Mouse (Mus musculus): ENCODE measurements at regions not wholly inside any gene's neighbourhood (a gene's known extent, or its start where the extent isn't known, plus 50 kb on each side); places are given as distances from the start of the nearest gene placed in this dataset.

DNA sequence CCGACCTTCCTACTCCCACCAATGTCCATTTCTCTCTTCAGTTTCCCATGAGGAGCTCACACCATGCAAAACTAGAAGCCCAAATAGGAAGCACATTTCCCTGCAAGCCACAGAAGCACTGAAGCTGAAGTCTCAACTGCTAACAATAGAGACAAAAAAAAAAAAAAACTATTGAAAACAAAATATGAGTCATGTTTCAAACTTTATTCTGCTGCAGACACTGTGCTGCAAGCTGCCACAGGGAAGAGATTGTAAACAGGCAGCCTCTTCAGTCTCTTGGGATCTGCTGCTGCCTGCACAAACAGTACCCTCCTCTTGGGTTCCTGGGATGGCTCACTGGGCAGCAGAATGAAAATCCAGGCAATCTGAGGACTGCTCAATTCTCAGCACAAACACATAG, 148.9 kb downstream of the Qdpr start:
- H3K27ac ChIP-seq (ENCODE audit: insufficient read depth, low read depth, low read length): 0 out of 2 replicates have a peak overlapping the region, but pooled peaks have one; percentile 1
- no peak overlapping the region for H3K4me3 ChIP-seq (ENCODE audit: insufficient read depth, low read depth, low read length)
- 46% methylated on average over 1 of the region's 1 CpGs for WGBS
- no peaks in the 10 kb centered on the region for H3K4me1 ChIP-seq (ENCODE audit: control insufficient read depth, insufficient read depth, low read length)
- TF ChIP-seq CTCF (IDR thresholded peaks at IDR 0.05; ENCODE audit: insufficient read depth, low read depth, low read length) (no peak), POLR2A (IDR thresholded peaks at IDR 0.05; ENCODE audit: insufficient read depth, low read depth, low read length) (no peak)

DNA sequence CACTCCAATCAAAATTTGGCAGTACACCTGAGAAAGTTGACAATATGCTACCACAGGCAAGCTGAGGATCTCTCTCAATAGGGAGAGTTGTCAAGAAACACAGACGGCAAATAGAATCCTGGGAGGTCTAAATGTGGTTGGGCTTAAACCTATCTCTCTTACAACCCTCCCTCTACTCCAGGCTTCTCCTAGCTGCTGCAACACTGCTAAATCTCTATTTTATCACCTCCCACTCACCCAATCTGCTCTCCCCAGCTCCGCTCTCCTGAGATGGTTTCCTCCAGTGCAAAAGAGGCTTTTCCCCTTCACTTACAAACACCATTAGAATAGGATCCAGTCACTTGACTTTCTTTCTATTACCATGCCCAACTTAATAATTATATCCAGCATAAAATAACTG, 151.2 kb downstream of the Qdpr start:
- 45% methylated on average over 2 of the region's 2 CpGs for WGBS
- H3K4me3 ChIP-seq (ENCODE audit: insufficient read depth, low read depth, low read length): no peak overlapping the region
- no peaks in the 10 kb centered on the region for H3K4me1 ChIP-seq (ENCODE audit: control insufficient read depth, insufficient read depth, low read length)
- TF ChIP-seq CTCF (IDR thresholded peaks at IDR 0.05; ENCODE audit: insufficient read depth, low read depth, low read length) (no peak), POLR2A (IDR thresholded peaks at IDR 0.05; ENCODE audit: insufficient read depth, low read depth, low read length) (no peak)
- no peak overlapping the region for H3K27ac ChIP-seq (ENCODE audit: insufficient read depth, low read depth, low read length)

DNA sequence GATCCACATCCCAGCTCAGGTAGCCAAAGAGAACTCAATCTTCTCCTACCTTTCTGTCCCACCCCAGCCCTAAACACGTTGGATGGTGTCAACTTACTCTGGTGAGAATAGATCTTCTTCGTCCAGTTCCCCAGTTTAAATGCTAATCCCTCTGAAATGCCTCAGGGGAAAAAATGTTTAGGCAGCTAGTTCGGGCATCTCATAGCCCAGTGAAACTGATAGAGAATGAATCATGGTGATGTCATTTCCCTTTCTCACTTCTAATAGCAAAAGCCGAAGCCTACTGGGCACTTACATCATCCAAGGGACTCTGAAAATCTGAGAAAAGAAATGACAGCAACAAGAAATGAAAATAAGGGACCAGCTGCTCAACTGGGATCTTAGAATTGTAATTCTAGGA, 154.9 kb downstream of the Qdpr start:
- H3K4me1 ChIP-seq (ENCODE audit: control insufficient read depth, insufficient read depth, low read length): no peaks in the 10 kb centered on the region
- no peak overlapping the region for H3K4me3 ChIP-seq (ENCODE audit: insufficient read depth, low read depth, low read length)
- no peak overlapping the region for H3K27ac ChIP-seq (ENCODE audit: insufficient read depth, low read depth, low read length)
- no peak for TF ChIP-seq POLR2A (IDR thresholded peaks at IDR 0.05; ENCODE audit: insufficient read depth, low read depth, low read length)
- no peak for TF ChIP-seq CTCF (IDR thresholded peaks at IDR 0.05; ENCODE audit: insufficient read depth, low read depth, low read length)
- WGBS: 67% methylated on average over 4 of the region's 4 CpGs

DNA sequence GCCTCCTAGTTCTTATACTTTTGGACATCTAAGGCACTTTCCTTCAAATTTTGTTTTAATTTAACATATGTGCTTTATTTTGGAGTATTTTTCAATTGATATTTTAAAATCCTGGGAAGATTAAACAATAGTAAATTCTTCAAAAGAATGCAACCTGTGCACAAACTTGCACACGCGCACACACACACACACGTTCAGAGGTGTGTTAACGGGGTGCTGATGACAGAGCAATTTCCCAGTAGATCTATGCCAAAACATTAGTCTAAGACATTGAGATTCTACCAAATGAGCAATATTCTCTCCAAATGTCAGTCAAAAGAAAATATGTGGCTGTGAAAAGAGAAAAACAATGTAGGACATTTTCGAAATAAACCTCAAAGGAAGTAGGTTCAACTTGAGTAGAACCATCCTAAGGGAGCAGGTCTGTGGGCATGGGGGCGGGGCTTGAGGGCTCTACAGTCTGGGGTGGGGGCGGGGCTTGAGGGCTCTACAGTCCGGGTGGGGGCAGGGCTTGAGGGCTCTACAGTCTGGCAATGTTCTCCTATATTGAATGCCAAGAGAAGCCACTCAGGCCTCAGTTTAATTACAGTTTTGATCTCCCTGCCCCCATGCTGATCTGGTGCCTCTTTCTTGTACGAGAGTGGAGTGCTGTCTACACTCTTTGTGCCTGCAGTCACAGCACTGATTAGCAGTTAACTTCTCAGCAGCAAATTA, 157.0 kb downstream of the Qdpr start:
- 65% methylated on average over 9 of the region's 9 CpGs for WGBS
- Histone ChIP-seq H3K4me1 (ENCODE audit: control insufficient read depth, insufficient read depth, low read length) (no peaks in the 10 kb centered on the region), H3K27ac (ENCODE audit: insufficient read depth, low read depth, low read length) (no peak overlapping the region), H3K4me3 (ENCODE audit: insufficient read depth, low read depth, low read length) (no peak overlapping the region)
- TF ChIP-seq POLR2A (IDR thresholded peaks at IDR 0.05; ENCODE audit: insufficient read depth, low read depth, low read length) (no peak), CTCF (IDR thresholded peaks at IDR 0.05; ENCODE audit: insufficient read depth, low read depth, low read length) (no peak)

DNA sequence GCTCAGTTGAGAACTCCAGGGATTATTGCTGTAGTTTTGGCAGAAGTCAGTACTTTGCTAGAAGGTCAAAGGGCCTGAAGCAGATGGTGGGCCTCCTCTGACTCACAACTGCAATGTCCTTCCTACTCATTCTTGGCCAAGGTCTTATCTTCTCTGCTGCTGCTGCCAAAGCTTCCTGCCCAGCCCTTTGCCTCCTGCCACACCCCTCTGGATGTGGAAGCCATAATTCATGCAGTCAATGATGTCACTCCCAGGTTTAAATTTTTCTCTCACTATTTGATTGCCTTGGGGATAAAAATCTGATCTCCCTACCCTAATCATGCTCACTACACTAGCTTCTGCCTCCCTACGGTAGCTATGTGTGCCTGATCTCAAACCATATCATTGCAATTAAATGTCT, 157.7 kb downstream of the Qdpr start:
- TF ChIP-seq POLR2A (IDR thresholded peaks at IDR 0.05; ENCODE audit: insufficient read depth, low read depth, low read length) (no peak), CTCF (IDR thresholded peaks at IDR 0.05; ENCODE audit: insufficient read depth, low read depth, low read length) (no peak)
- Histone ChIP-seq H3K4me1 (ENCODE audit: control insufficient read depth, insufficient read depth, low read length) (no peaks in the 10 kb centered on the region), H3K4me3 (ENCODE audit: insufficient read depth, low read depth, low read length) (no peak overlapping the region), H3K27ac (ENCODE audit: insufficient read depth, low read depth, low read length) (no peak overlapping the region)
- WGBS: 94% methylated on average over 1 of the region's 1 CpGs

DNA sequence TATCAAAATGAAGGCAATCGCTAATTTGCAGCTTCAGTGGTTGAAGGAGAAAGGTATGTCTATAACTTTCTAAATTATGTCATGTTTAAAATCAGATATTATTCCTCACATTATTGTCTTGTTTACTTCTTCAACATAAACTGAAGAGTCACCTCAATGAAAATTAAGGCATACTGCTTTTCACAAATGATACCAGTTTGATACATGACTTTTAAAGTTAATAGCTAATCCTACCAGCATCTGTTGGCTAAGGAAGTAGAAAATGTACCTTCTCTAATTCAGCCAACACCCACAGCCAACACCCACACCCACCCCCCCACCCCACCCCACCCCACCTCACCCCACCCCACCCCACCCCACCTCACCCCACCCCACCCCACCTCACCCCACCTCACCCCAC, 158.3 kb downstream of the Qdpr start:
- TF ChIP-seq CTCF (IDR thresholded peaks at IDR 0.05; ENCODE audit: insufficient read depth, low read depth, low read length) (no peak), POLR2A (IDR thresholded peaks at IDR 0.05; ENCODE audit: insufficient read depth, low read depth, low read length) (no peak)
- Histone ChIP-seq H3K4me1 (ENCODE audit: control insufficient read depth, insufficient read depth, low read length) (no peaks in the 10 kb centered on the region), H3K4me3 (ENCODE audit: insufficient read depth, low read depth, low read length) (no peak overlapping the region), H3K27ac (ENCODE audit: insufficient read depth, low read depth, low read length) (no peak overlapping the region)
- WGBS: 97% methylated on average over 1 of the region's 1 CpGs

DNA sequence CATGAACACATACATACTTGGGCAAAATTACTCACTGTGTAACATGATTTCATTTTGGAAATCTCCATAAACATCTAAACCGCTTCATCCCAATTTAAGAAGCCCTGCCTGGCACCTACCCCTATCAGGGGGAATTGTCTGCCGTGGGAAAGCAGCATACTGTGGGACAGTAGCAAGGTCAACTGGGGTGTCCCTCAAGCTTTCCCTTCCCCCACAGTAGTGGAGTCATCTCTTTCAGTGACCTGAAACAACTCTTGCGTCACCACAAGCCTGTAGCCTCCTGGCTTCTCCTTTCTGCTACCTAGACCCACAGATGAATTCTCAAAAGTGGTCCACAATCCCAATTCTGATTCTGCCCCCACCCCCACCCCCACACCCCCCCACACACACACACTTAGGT, 158.8 kb downstream of the Qdpr start:
- H3K27ac ChIP-seq (ENCODE audit: insufficient read depth, low read depth, low read length): no peak overlapping the region
- 92% methylated on average over 3 of the region's 3 CpGs for WGBS
- H3K4me1 ChIP-seq (ENCODE audit: control insufficient read depth, insufficient read depth, low read length): no peaks in the 10 kb centered on the region
- TF ChIP-seq CTCF (IDR thresholded peaks at IDR 0.05; ENCODE audit: insufficient read depth, low read depth, low read length) (no peak), POLR2A (IDR thresholded peaks at IDR 0.05; ENCODE audit: insufficient read depth, low read depth, low read length) (no peak)
- no peak overlapping the region for H3K4me3 ChIP-seq (ENCODE audit: insufficient read depth, low read depth, low read length)

DNA sequence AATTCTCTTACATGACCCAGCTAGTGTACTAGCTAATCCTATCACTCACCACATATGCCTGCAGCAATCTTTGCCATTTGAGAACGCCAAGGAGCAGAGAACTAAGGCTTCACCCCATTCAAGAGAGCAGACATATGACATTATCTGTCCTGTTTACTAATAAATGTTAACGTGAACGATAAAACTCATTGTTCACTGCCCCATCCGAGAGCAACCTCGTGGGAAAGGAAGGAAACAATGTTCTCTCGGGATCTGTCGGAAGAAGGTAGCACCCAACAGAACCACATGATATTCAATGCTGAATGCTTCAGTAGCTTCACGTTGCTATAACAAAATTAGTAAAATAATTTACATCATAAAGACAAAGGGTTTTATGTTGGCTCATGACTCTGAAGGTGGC, 163.6 kb downstream of the Qdpr start:
- WGBS: 91% methylated on average over 8 of the region's 8 CpGs
- Histone ChIP-seq H3K27ac (ENCODE audit: insufficient read depth, low read depth, low read length) (no peak overlapping the region), H3K4me1 (ENCODE audit: control insufficient read depth, insufficient read depth, low read length) (no peaks in the 10 kb centered on the region), H3K4me3 (ENCODE audit: insufficient read depth, low read depth, low read length) (no peak overlapping the region)
- TF ChIP-seq CTCF (IDR thresholded peaks at IDR 0.05; ENCODE audit: insufficient read depth, low read depth, low read length): no peak
- no peak for TF ChIP-seq POLR2A (IDR thresholded peaks at IDR 0.05; ENCODE audit: insufficient read depth, low read depth, low read length)

DNA sequence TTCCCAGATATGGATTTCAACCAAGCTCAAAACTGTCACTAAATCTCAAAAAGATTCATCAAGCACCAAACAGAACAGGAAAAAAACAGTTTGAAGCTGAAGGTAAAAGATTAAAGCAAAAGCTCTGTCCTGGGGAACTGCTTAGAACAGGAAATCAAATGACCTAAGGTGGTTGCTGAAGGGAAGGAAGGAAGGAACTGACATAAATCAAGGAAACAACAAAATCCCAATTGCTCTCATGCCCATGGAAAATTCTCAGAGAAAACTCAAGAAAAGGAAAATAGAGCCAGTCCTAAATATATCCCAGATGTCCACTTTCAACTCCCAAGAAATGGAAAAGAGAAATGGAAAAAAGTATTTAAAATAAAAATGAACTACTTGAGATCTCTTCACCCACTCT, 165.4 kb downstream of the Qdpr start:
- no peak for TF ChIP-seq CTCF (IDR thresholded peaks at IDR 0.05; ENCODE audit: insufficient read depth, low read depth, low read length)
- no peak for TF ChIP-seq POLR2A (IDR thresholded peaks at IDR 0.05; ENCODE audit: insufficient read depth, low read depth, low read length)
- no peaks in the 10 kb centered on the region for H3K4me1 ChIP-seq (ENCODE audit: control insufficient read depth, insufficient read depth, low read length)
- H3K27ac ChIP-seq (ENCODE audit: insufficient read depth, low read depth, low read length): no peak overlapping the region
- no peak overlapping the region for H3K4me3 ChIP-seq (ENCODE audit: insufficient read depth, low read depth, low read length)

All from olfactory bulb, adult 2 months (tissue).